Mouse (Mus musculus) liver, embryonic 16.5 days (tissue): Measurements from ENCODE around the gene Spink8. TPM values are rescaled to one million over a fixed set of nuclear protein-coding genes. Genes with fewer than 3 reads are reported as not detected.
A peak's percentile ranks its signal among the peaks of the same experiment; 100 is the strongest.

ENCODE experiments used
- ATAC-seq: fragments of 200-750 bp; cut with Nextera tagmentation; 2 replicates; pipeline ENCODE4 v1.8.0; 2017; ENCODE audit warnings: low read depth, mild to moderate bottlenecking, moderate number of reproducible peaks, moderate library complexity
- H3K27ac ChIP-seq: fragments of 300-500 bp; sonication (generic); 2 replicates; pipeline ENCODE4 v1.5.1; 2014; ENCODE audit warnings: mild to moderate bottlenecking, low read length
- H3K27me3 ChIP-seq: fragments of 300-500 bp; sonication (generic); 2 replicates; pipeline ENCODE4 v1.6.1; 2014; ENCODE audit warnings: low read depth, low read length, mixed read lengths; ENCODE audit not compliant: control insufficient read depth, insufficient read depth
- H3K36me3 ChIP-seq: fragments of 300-500 bp; sonication (generic); 2 replicates; pipeline ENCODE4 v1.6.1; 2014; ENCODE audit warnings: mild to moderate bottlenecking; ENCODE audit not compliant: control insufficient read depth, insufficient read depth
- H3K4me1 ChIP-seq: fragments of 300-500 bp; sonication (generic); 2 replicates; pipeline ENCODE4 v1.6.1; 2014; ENCODE audit warnings: low read depth, low read length, mixed read lengths; ENCODE audit not compliant: control insufficient read depth
- H3K4me2 ChIP-seq: fragments of 300-500 bp; sonication (generic); 2 replicates; pipeline ENCODE4 v1.6.1; 2014; ENCODE audit warnings: low read depth, low read length, mixed read lengths
- H3K4me3 ChIP-seq: fragments of 300-500 bp; sonication (generic); 2 replicates; pipeline ENCODE4 v1.5.1; 2014; ENCODE audit warnings: low read depth, mild to moderate bottlenecking, low read length
- H3K9ac ChIP-seq: fragments of 300-500 bp; sonication (generic); 2 replicates; pipeline ENCODE4 v1.6.1; 2014; ENCODE audit warnings: low read depth, low read length
- H3K9me3 ChIP-seq: fragments of 300-500 bp; sonication (generic); replicated peaks from 2 replicates; pipeline ENCODE4 v1.6.1; 2016; ENCODE audit warnings: low read length; ENCODE audit not compliant: control insufficient read depth
- WGBS: fragments of 180-500 bp; shearing (Covaris S2); extraction: QIAGEN DNeasy Blood & Tissue Kit; methylation state at CpG from one replicate; pipeline ENCODE4 v1.1.7; 2014; ENCODE audit not compliant: insufficient replicate concordance; 5-methylcytosine and 5-hydroxymethylcytosine counted together
- polyA plus RNA-seq: library from polyadenylated mRNA; unstranded; fragments of >200 nt; fragmentation: Nextera tagmentation; extraction: Ambion mirVana; gene quantifications from 2 replicates; pipeline ENCODE4 v1.2.1, GENCODE M21; 2015

The Spink8 gene
- polyA plus RNA-seq, 1 experiment from 2014 or later, result not detected

- H3K9ac ChIP-seq, result no peak overlapping the region
- H3K9me3 ChIP-seq, result no peaks in the 10 kb centered on the region
- 66% methylated on average over 2 of the region's 2 CpGs for WGBS
- peak; percentile 19; the same call in 1 of the 2 replicates for ATAC-seq
- H3K4me3 ChIP-seq, result no peak overlapping the region
- H3K36me3 ChIP-seq, result no peaks in the 10 kb centered on the region
- H3K27me3 ChIP-seq, result no peaks in the 10 kb centered on the region
- H3K4me1 ChIP-seq, result no peaks in the 10 kb centered on the region; the same call in 1 of the 2 replicates
- H3K27ac ChIP-seq, result no peak overlapping the region
- no peak overlapping the region for H3K4me2 ChIP-seq
Measured at GRCm38 (mm10) chr9:109854341-109854740, 42.3 kb downstream of the Spink8 start.

DNA sequence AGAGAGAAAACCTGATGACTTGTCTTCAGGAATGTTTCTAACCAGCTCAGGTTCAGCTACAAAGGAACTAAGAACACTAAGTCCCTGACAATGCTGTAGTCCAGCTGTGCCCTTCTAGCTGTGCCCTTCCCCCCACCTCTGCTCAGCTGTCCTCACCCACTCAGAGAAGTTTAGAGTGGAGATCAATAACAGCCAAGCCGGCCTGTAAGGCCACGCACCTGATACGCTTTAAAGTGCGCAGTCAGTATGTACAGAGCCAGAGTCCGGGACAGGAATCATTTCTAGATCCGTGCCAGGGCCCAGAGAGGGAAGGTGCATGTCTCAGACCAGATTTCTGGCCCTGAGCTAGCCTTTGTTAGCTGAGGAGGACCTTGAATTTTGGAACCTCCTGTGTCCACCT is 43.9 kb downstream of the Spink8 start:
- H3K4me2 ChIP-seq, result no peak overlapping the region
- ATAC-seq, result peak; percentile 64; the same call in 1 of the 2 replicates
- WGBS, result 58% methylated on average over 6 of the region's 6 CpGs

GRCm38 (mm10) chr9:109862397-109863044 is 50.4 kb downstream of the Spink8 start:
- peak; percentile 53; the same call in 1 of the 2 replicates for ATAC-seq
- Histone ChIP-seq H3K4me2 (peak overlapping the region; percentile 63), H3K4me3 (peak overlapping the region; percentile 35), H3K9ac (peak overlapping the region; percentile 10; the same call in 1 of the 2 replicates), H3K9me3 (no peaks in the 10 kb centered on the region), H3K27me3 (no peaks in the 10 kb centered on the region), H3K36me3 (no peaks in the 10 kb centered on the region), H3K27ac (no peak overlapping the region), H3K4me1 (peaks cover 9% of the 10 kb centered on the region)
- 4% methylated on average over 20 of the region's 20 CpGs for WGBS

More for the DNA sequence above, 43.9 kb downstream of the Spink8 start:
- Histone ChIP-seq H3K4me1 (no peaks in the 10 kb centered on the region; the same call in 1 of the 2 replicates), H3K36me3 (no peaks in the 10 kb centered on the region), H3K27ac (no peak overlapping the region), H3K9ac (no peak overlapping the region), H3K27me3 (no peaks in the 10 kb centered on the region), H3K4me3 (no peak overlapping the region), H3K9me3 (no peaks in the 10 kb centered on the region)

DNA sequence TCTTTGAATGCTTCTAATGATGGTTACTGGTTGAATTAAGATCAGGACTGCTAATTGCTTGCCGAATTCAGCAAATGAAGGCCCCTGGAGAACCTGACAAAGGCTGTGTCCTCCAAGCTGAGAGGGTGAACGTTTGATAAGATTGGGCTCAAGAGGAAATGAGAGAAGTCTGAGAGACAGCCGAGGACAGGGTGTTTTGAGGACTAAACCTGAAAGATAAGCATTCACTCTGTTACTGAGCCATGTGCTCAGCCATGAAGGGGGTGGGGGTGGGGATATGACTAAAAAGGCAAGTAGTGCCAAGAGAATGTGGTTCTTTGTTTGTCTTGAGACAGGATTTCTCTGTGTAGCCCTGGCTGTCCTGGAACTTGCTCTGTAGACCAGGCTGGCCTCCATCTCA is 51.0 kb downstream of the Spink8 start:
- Histone ChIP-seq H3K27ac (no peak overlapping the region), H3K9me3 (no peaks in the 10 kb centered on the region), H3K4me3 (peak overlapping the region; percentile 35), H3K27me3 (no peaks in the 10 kb centered on the region), H3K9ac (peak overlapping the region; percentile 10; the same call in 1 of the 2 replicates), H3K36me3 (no peaks in the 10 kb centered on the region), H3K4me2 (peak overlapping the region; percentile 63), H3K4me1 (peaks cover 9% of the 10 kb centered on the region)
- 12% methylated on average over 3 of the region's 3 CpGs for WGBS
- ATAC-seq, result peak; percentile 19; the same call in 1 of the 2 replicates

DNA sequence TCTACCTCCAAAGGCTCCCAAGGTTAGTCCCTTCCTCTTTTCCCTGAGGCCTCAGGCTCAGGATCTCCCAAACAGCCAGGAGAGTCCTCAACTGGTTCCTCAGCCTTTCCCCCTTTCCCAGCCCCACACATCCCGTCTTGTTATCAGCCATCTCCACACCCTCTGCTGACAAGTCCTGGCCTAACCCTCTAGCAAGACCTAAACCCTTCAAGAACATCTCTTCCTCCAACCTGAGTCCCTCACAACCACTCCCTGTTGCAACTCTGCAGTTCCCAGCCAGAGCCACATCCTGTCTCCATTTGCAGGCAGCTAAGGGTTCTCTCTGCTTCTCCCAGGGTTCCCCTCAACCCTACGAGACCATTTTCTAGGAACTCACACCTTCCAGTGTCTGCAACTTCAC is 54.1 kb downstream of the Spink8 start:
- Histone ChIP-seq H3K27me3 (no peaks in the 10 kb centered on the region), H3K27ac (no peak overlapping the region), H3K9me3 (no peaks in the 10 kb centered on the region), H3K4me3 (no peak overlapping the region), H3K9ac (no peak overlapping the region), H3K36me3 (no peaks in the 10 kb centered on the region), H3K4me1 (peaks cover 16% of the 10 kb centered on the region), H3K4me2 (no peak overlapping the region)
- 20% methylated on average over 2 of the region's 2 CpGs for WGBS
- no peak for ATAC-seq

GRCm38 (mm10) chr9:109870983-109871572 is 59.0 kb downstream of the Spink8 start:
- no peaks in the 10 kb centered on the region for H3K27me3 ChIP-seq
- no peaks in the 10 kb centered on the region for H3K36me3 ChIP-seq
- H3K4me2 ChIP-seq, result peak overlapping the region; percentile 24; the same call in 1 of the 2 replicates
- H3K9ac ChIP-seq, result no peak overlapping the region
- no peak for ATAC-seq
- H3K4me1 ChIP-seq, result peaks cover 13% of the 10 kb centered on the region
- no peak overlapping the region for H3K4me3 ChIP-seq
- 20% methylated on average over 6 of the region's 6 CpGs for WGBS
- H3K9me3 ChIP-seq, result no peaks in the 10 kb centered on the region
- no peak overlapping the region; the same call in 1 of the 2 replicates for H3K27ac ChIP-seq

GRCm38 (mm10) chr9:109874797-109875691 is 63.0 kb downstream of the Spink8 start, which contains the start of gene Cdc25a:
Gene Cdc25a, plus strand, starts transcription at chr9:109875579.
- Histone ChIP-seq H3K9ac (peak within 1 kb of the TSS; percentile 99), H3K36me3 (peaks cover 26% of the 10 kb centered on the region), H3K27me3 (no peaks in the 10 kb centered on the region), H3K4me3 (peak within 1 kb of the TSS; percentile 100), H3K4me1 (peaks cover 29% of the 10 kb centered on the region), H3K9me3 (no peaks in the 10 kb centered on the region), H3K4me2 (peak within 1 kb of the TSS; percentile 97), H3K27ac (peak within 1 kb of the TSS; percentile 85)
- 5% methylated on average over 33 of the region's 33 CpGs for WGBS
- peak; percentile 93 for ATAC-seq

GRCm38 (mm10) chr9:109875695-109876601 is 63.9 kb downstream of the Spink8 start:
- WGBS, result under 1% methylated on average over 76 of the region's 76 CpGs
- no peaks in the 10 kb centered on the region for H3K27me3 ChIP-seq
- H3K9me3 ChIP-seq, result no peaks in the 10 kb centered on the region
- peak overlapping the region; percentile 97 for H3K4me2 ChIP-seq
- peak overlapping the region; percentile 100 for H3K4me3 ChIP-seq
- peaks cover 35% of the 10 kb centered on the region for H3K36me3 ChIP-seq
- peak overlapping the region; percentile 99 for H3K9ac ChIP-seq
- peak; percentile 78 for ATAC-seq
- H3K27ac ChIP-seq, result peak overlapping the region; percentile 85
- peaks cover 25% of the 10 kb centered on the region for H3K4me1 ChIP-seq
